Mouse (Mus musculus): ENCODE measurements around the gene Cox4i2.

Gene Cox4i2

GRCm38 (mm10) chr2:152753944-152754711 lies at the start of gene Cox4i2:
Cox4i2 (plus strand) TSS chr2:152754173.
- DNase-seq: peak in 1 of 2 experiments; percentile 45

- DNase-seq: no peak
These were observed 49.7 kb upstream of the Cox4i2 start for GRCm38 (mm10) chr2:152704256-152704605.

- DNase-seq: no peak
These were observed 49.1 kb upstream of the Cox4i2 start for GRCm38 (mm10) chr2:152704811-152705370.

GRCm38 (mm10) chr2:152705993-152706571 lies 47.9 kb upstream of the Cox4i2 start:
- peak; percentile 78 to 87 for DNase-seq

GRCm38 (mm10) chr2:152707186-152707585 lies 46.8 kb upstream of the Cox4i2 start:
- DNase-seq: peak in 1 of 2 experiments; percentile 42

- peak; percentile 95 to 98 for DNase-seq
These were observed 46.3 kb upstream of the Cox4i2 start for GRCm38 (mm10) chr2:152707627-152708026.

- no peak for DNase-seq
These were observed 44.9 kb upstream of the Cox4i2 start for GRCm38 (mm10) chr2:152709066-152709465.

GRCm38 (mm10) chr2:152716241-152716772 lies 37.7 kb upstream of the Cox4i2 start:
- no peak for DNase-seq

GRCm38 (mm10) chr2:152717652-152718051 lies 36.3 kb upstream of the Cox4i2 start:
- no peak for DNase-seq

- DNase-seq: no peak
These were observed 35.9 kb upstream of the Cox4i2 start for GRCm38 (mm10) chr2:152718076-152718475.

- DNase-seq: peak; percentile 54 to 85
These were observed 30.2 kb upstream of the Cox4i2 start for GRCm38 (mm10) chr2:152723651-152724331.

GRCm38 (mm10) chr2:152724332-152724723 lies 29.6 kb upstream of the Cox4i2 start:
- DNase-seq: no peak

- no peak for DNase-seq
These were observed 28.7 kb upstream of the Cox4i2 start for GRCm38 (mm10) chr2:152725178-152725750.

- no peak for DNase-seq
These were observed 27.8 kb upstream of the Cox4i2 start for GRCm38 (mm10) chr2:152726213-152726612.

GRCm38 (mm10) chr2:152726751-152727335 lies 27.1 kb upstream of the Cox4i2 start:
- DNase-seq: peak in 1 of 2 experiments; percentile 66

GRCm38 (mm10) chr2:152727795-152728510 lies 26.0 kb upstream of the Cox4i2 start:
- peak; percentile 68 to 89 for DNase-seq

- peak in 1 of 2 experiments; percentile 42 for DNase-seq
These were observed 25.4 kb upstream of the Cox4i2 start for GRCm38 (mm10) chr2:152728594-152728993.

GRCm38 (mm10) chr2:152729013-152729635 lies 24.8 kb upstream of the Cox4i2 start:
- DNase-seq: peak; percentile 69 to 87

GRCm38 (mm10) chr2:152729636-152730020 lies 24.3 kb upstream of the Cox4i2 start:
- DNase-seq: peak in 1 of 2 experiments; percentile 82

GRCm38 (mm10) chr2:152733201-152733600 lies 20.8 kb upstream of the Cox4i2 start:
- DNase-seq: peak in 1 of 2 experiments; percentile 50

GRCm38 (mm10) chr2:152734501-152734900 lies 19.5 kb upstream of the Cox4i2 start:
- no peak for DNase-seq

All from kidney, postnatal 25 days (tissue).